Mouse (Mus musculus): ENCODE results near the gene Kcnab1. TPM values are rescaled to one million over a fixed set of nuclear protein-coding genes. Genes with fewer than 3 reads are reported as not detected.

The Kcnab1 gene
- polyA plus RNA-seq, 1 experiment: 1.1 TPM

DNA sequence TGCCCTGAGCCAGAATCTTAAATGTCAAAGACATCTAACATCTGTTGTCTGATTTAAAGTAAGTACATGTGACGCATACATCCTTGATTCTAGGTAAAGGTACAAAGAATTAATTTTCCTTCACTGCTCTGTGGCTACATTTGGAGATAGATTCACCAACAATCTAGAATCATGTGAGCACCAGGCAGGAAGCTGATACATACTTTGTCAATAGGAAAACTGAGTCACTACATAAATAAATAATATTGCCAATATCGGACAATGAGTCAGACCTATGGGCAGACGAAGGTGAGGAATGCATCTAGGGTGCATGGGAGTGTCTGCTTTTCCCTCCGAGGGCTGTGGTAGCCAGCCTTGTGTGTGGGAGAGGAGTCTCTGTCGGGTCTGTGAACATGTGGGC is 25.7 kb downstream of the Kcnab1 start:
- Histone ChIP-seq H3K4me1 (ENCODE audit: control insufficient read depth, insufficient read depth, low read length) (no peaks in the 10 kb centered on the region), H3K4me3 (replicated peaks; ENCODE audit: extremely low read depth, low read depth, low read length) (no peak overlapping the region)
- WGBS: 53% methylated on average over 5 of the region's 5 CpGs
- DNase-seq: no peak
- TF ChIP-seq POLR2A (IDR thresholded peaks at IDR 0.05; ENCODE audit: borderline replicate concordance, extremely low read depth, low read depth, low read length) (no peak), CTCF (IDR thresholded peaks at IDR 0.05; ENCODE audit: insufficient read depth, low read length) (no peak)

DNA sequence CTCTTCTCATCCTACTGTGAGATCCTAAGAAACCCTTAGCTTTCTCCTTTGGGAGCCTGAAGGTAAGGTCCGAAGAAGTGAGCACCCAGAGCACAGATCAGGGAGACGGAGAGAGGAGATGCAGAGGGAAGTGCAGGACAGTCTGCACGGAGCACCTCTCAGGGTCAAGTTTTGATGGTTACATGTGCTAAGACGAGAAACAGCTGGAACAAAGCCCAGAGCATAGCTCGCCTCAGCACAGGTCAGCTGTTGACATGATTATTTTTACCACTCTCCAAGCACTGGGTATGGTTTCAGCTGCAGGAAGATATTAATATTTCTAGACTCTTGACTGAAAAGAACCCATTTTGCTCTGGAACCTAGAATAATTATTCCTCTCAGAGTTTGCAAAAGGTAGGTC is 27.7 kb downstream of the Kcnab1 start:
- TF ChIP-seq CTCF (IDR thresholded peaks at IDR 0.05; ENCODE audit: insufficient read depth, low read length): no peak
- no peak for TF ChIP-seq POLR2A (IDR thresholded peaks at IDR 0.05; ENCODE audit: borderline replicate concordance, extremely low read depth, low read depth, low read length)
- DNase-seq: no peak
- WGBS: 47% methylated on average over 5 of the region's 5 CpGs
- H3K4me1 ChIP-seq (ENCODE audit: control insufficient read depth, insufficient read depth, low read length): no peaks in the 10 kb centered on the region
- H3K4me3 ChIP-seq (replicated peaks; ENCODE audit: extremely low read depth, low read depth, low read length): no peak overlapping the region

DNA sequence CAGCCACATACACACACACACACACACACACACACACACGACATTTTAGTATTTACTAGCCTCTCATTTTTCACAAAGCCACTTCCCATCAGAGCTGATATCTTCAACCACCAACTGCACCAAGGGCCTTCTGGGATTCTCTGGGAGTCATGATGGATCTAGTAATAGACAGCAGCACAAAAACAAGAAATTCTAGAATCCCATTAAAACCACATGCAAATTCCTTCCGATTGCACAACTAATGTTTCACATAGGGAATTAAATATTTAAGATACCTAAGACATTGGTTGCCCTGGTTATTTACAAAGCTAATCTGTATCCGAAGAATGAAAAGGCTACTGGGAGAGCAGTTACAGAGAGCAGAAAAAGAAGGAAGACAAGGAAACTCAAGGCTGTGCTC is 29.6 kb downstream of the Kcnab1 start:
- no peak for TF ChIP-seq CTCF (IDR thresholded peaks at IDR 0.05; ENCODE audit: insufficient read depth, low read length)
- TF ChIP-seq POLR2A (IDR thresholded peaks at IDR 0.05; ENCODE audit: borderline replicate concordance, extremely low read depth, low read depth, low read length): no peak
- 73% methylated on average over 3 of the region's 3 CpGs for WGBS

DNA sequence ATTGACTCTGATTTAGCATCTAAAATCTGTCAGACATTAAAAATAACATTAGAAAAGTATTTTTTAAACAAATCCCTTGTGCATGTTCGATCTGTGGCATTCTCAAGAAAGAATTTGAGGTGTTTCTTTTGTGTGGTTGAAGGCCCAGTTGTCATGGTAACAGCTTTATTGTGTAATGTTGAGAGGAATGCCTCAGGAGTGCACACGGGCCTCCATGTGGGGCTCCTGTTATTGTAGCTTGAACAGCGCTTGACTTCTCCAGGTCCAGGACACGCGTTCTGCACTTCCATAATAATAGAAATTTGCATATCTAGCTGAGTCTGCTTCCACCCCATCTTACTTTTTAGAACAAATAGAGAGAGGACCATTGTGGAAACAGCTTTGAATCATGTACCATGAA is 36.0 kb downstream of the Kcnab1 start:
- WGBS: 65% methylated on average over 5 of the region's 5 CpGs
- DNase-seq: no peak
- Histone ChIP-seq H3K4me1 (ENCODE audit: control insufficient read depth, insufficient read depth, low read length) (no peaks in the 10 kb centered on the region), H3K4me3 (replicated peaks; ENCODE audit: extremely low read depth, low read depth, low read length) (no peak overlapping the region)
- TF ChIP-seq POLR2A (IDR thresholded peaks at IDR 0.05; ENCODE audit: borderline replicate concordance, extremely low read depth, low read depth, low read length) (no peak), CTCF (IDR thresholded peaks at IDR 0.05; ENCODE audit: insufficient read depth, low read length) (no peak)

More for the DNA sequence above, 29.6 kb downstream of the Kcnab1 start:
- no peak for DNase-seq
- Histone ChIP-seq H3K4me1 (ENCODE audit: control insufficient read depth, insufficient read depth, low read length) (no peaks in the 10 kb centered on the region), H3K4me3 (replicated peaks; ENCODE audit: extremely low read depth, low read depth, low read length) (no peak overlapping the region)

DNA sequence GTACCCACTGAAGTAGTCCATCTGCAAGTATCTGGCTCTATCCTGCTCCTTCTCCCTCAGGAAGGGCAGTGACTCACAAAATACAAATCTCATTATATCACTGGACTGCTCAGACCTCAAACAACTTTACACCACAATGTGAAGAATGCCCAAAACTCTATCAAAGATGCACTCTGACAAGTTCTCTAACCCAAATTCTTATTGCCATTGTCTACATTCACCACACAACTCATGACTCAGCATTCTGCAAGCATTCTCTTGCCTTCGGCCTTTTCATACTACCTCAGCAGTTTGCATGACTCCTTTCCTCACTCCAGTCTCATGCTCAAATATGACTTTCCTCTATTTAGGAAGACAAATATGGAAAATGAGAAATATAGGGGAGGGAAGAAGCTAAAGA is 42.6 kb downstream of the Kcnab1 start:
- DNase-seq: no peak
- TF ChIP-seq POLR2A (IDR thresholded peaks at IDR 0.05; ENCODE audit: borderline replicate concordance, extremely low read depth, low read depth, low read length) (no peak), CTCF (IDR thresholded peaks at IDR 0.05; ENCODE audit: insufficient read depth, low read length) (no peak)
- 76% methylated on average over 1 of the region's 1 CpGs for WGBS
- Histone ChIP-seq H3K4me3 (replicated peaks; ENCODE audit: extremely low read depth, low read depth, low read length) (no peak overlapping the region), H3K4me1 (ENCODE audit: control insufficient read depth, insufficient read depth, low read length) (no peaks in the 10 kb centered on the region)

DNA sequence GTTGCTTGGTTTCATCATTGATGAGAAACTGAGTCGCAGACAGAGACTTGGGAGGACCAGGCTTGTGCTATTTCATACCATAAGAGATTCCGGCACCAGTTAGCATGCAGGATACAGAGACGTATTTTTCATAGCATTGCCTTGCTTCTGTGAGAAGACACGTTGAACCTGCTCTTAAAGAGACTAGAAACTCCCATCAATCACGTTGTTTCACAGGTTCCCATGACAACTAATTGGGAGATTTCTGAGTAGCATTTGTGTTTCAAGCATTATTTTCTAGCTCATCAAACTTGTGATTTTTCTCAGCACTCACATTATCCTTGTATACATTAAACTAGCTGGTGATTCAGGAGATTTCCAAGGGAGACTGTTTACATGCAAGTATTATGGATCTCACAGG is 63.8 kb downstream of the Kcnab1 start:
- Histone ChIP-seq H3K4me3 (replicated peaks; ENCODE audit: extremely low read depth, low read depth, low read length) (no peak overlapping the region), H3K4me1 (ENCODE audit: control insufficient read depth, insufficient read depth, low read length) (no peaks in the 10 kb centered on the region)
- no peak for TF ChIP-seq CTCF (IDR thresholded peaks at IDR 0.05; ENCODE audit: insufficient read depth, low read length)
- no peak for TF ChIP-seq POLR2A (IDR thresholded peaks at IDR 0.05; ENCODE audit: borderline replicate concordance, extremely low read depth, low read depth, low read length)
- no peak for DNase-seq
- WGBS: 68% methylated on average over 5 of the region's 5 CpGs

DNA sequence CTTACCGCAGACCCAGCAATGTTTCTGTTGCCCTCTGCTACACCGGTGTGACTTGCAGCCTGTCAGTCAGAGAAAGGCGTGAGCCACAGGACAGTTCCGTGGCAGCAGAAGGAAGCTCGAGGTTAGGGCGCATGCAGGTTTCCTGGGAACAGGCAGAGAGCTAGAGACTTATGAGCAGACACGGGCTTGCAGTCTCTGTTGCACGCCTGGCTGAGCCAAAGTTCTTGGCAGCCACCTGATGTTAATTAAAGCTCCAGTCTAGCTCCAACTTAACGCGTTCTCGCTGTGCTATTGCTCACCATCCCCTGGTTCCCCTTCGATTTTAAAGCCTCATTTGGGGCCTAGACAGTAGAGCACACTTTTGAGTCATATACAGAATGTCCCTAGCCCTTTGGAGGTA is 65.4 kb downstream of the Kcnab1 start:
- DNase-seq: no peak
- no peak overlapping the region for H3K4me3 ChIP-seq (replicated peaks; ENCODE audit: extremely low read depth, low read depth, low read length)
- no peaks in the 10 kb centered on the region for H3K4me1 ChIP-seq (ENCODE audit: control insufficient read depth, insufficient read depth, low read length)
- WGBS: 69% methylated on average over 12 of the region's 12 CpGs
- no peak for TF ChIP-seq CTCF (IDR thresholded peaks at IDR 0.05; ENCODE audit: insufficient read depth, low read length)
- TF ChIP-seq POLR2A (IDR thresholded peaks at IDR 0.05; ENCODE audit: borderline replicate concordance, extremely low read depth, low read depth, low read length): no peak

DNA sequence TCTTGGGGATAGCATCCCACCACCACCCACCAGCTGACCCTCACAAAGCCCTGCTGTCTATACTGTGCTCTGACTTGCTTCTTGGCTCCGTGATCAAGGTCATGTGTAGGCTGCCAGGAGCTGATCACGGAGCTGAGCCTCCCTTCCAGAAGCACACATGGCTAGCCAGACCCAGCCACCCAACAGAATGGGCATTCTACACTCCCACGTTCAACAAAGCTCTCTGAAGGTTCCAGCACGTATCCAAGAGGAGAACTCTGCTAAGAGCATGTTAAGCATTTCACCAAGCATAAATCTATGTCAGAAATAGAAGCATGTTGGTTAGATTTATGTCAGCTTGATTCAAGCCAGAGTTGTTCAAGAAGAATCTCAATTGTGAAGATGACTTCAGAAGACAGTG is 66.6 kb downstream of the Kcnab1 start:
- no peak overlapping the region for H3K4me3 ChIP-seq (replicated peaks; ENCODE audit: extremely low read depth, low read depth, low read length)
- DNase-seq: no peak
- TF ChIP-seq POLR2A (IDR thresholded peaks at IDR 0.05; ENCODE audit: borderline replicate concordance, extremely low read depth, low read depth, low read length): no peak
- TF ChIP-seq CTCF (IDR thresholded peaks at IDR 0.05; ENCODE audit: insufficient read depth, low read length): no peak
- H3K4me1 ChIP-seq (ENCODE audit: control insufficient read depth, insufficient read depth, low read length): no peaks in the 10 kb centered on the region
- 68% methylated on average over 4 of the region's 4 CpGs for WGBS

GRCm38 (mm10) chr3:65176846-65177245 is 67.7 kb downstream of the Kcnab1 start:
- no peaks in the 10 kb centered on the region for H3K4me1 ChIP-seq (ENCODE audit: control insufficient read depth, insufficient read depth, low read length)
- TF ChIP-seq CTCF (IDR thresholded peaks at IDR 0.05; ENCODE audit: insufficient read depth, low read length): no peak
- no peak for TF ChIP-seq POLR2A (IDR thresholded peaks at IDR 0.05; ENCODE audit: borderline replicate concordance, extremely low read depth, low read depth, low read length)
- no peak overlapping the region for H3K4me3 ChIP-seq (replicated peaks; ENCODE audit: extremely low read depth, low read depth, low read length)
- DNase-seq: no peak

DNA sequence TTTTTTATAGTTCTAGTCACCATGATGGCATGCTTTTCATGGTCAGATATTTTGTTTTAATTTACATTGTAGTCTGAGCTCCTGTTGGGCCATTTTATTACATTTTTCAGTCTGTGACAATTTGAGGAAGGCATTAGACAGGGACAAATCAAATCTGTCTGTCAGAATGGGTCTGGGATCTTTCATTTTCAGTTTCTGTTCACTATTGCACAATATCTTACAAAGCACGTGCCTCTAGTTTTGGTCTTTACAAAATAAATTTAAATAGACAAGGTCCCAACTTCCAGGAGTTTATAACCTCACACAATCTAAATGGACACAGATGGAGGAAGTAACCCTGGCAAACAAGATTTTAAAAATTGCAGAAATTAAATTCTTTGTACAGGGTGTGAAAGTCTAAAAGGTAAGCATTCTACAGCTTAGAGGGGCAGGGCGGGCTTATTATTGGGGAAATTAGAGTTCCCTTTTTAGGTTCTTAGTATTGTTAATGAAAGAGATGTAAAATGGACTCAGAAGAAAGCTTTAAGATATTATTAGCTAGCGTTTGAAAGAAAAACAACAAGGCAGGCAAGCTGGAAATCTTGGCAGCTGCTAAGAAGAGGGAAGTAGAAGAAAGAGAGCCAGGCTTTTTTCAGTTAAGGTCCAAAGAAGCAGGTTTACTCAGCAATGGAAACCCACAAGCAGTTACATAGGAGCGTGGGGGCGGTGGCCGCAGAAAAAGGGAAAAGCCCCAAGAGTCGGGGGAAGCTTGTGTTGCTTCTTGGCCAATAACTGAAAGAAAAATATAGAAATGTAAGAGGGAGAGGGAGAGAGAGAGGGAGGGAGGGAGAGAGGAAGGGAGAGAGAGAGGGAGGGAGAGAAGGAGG is 78.9 kb downstream of the Kcnab1 start:
- TF ChIP-seq POLR2A (IDR thresholded peaks at IDR 0.05; ENCODE audit: borderline replicate concordance, extremely low read depth, low read depth, low read length) (no peak), CTCF (IDR thresholded peaks at IDR 0.05; ENCODE audit: insufficient read depth, low read length) (no peak)
- Histone ChIP-seq H3K4me3 (replicated peaks; ENCODE audit: extremely low read depth, low read depth, low read length) (no peak overlapping the region), H3K4me1 (ENCODE audit: control insufficient read depth, insufficient read depth, low read length) (no peaks in the 10 kb centered on the region)
- DNase-seq: no peak
- 52% methylated on average over 7 of the region's 7 CpGs for WGBS

All from lung, adult 2 months (tissue).